Mouse (Mus musculus) heart, embryonic 14.5 days (tissue): ENCODE measurements around the gene Gbx1. TPM values are rescaled to one million over a fixed set of nuclear protein-coding genes. Genes with fewer than 3 reads are reported as not detected.
A peak's percentile ranks its signal among the peaks of the same experiment; 100 is the strongest.
"Not testable (repeated sequence)": the region's sequence is repeated elsewhere in the genome, so short reads cannot be mapped to it uniquely, and the experiment has no call there.

ENCODE experiments used
- ATAC-seq: fragments of 200-750 bp; cut with Nextera tagmentation; 2 replicates; pipeline ENCODE4 v1.8.0; 2017; ENCODE audit warnings: low read depth, moderate TSS enrichment; ENCODE audit not compliant: insufficient number of reproducible peaks, insufficient read depth, low FRiP score
- H3K27ac ChIP-seq, 2 experiments: fragments of 200-500 bp in 1 of 2; fragments of 300-500 bp in 1 of 2; sonication (generic) in 1 of 2; replicated peaks in 1 of 2; 2 replicates each; pipeline ENCODE4 v1.5.1; 2012 to 2014; ENCODE audit warnings: low read depth in 2 of 2, low read length in 2 of 2, control low read depth in 1 of 2, mild to moderate bottlenecking in 1 of 2, mixed read lengths in 1 of 2; ENCODE audit not compliant: control insufficient read depth in 1 of 2, insufficient read depth in 1 of 2
- H3K27me3 ChIP-seq: fragments of 300-500 bp; sonication (generic); 2 replicates; pipeline ENCODE4 v1.6.1; 2014; ENCODE audit warnings: mild to moderate bottlenecking, low read length, control low read depth; ENCODE audit not compliant: control insufficient read depth, insufficient read depth
- H3K36me3 ChIP-seq: fragments of 300-500 bp; sonication (generic); 2 replicates; pipeline ENCODE4 v1.6.1; 2014; ENCODE audit warnings: mild to moderate bottlenecking, control low read depth, low read length, mixed read lengths; ENCODE audit not compliant: control insufficient read depth, insufficient read depth
- H3K4me1 ChIP-seq, 2 experiments: fragments of 200-500 bp in 1 of 2; fragments of 300-500 bp in 1 of 2; sonication (generic) in 1 of 2; 2 replicates each; pipeline ENCODE4 v1.6.1; 2012 to 2014; ENCODE audit warnings: low read length in 2 of 2, control low read depth in 1 of 2, mixed read lengths in 1 of 2; ENCODE audit not compliant: control insufficient read depth in 2 of 2, insufficient read depth in 2 of 2
- H3K4me2 ChIP-seq: fragments of 300-500 bp; sonication (generic); 2 replicates; pipeline ENCODE4 v1.6.1; 2014; ENCODE audit warnings: mild to moderate bottlenecking, low read length
- H3K4me3 ChIP-seq, 2 experiments: fragments of 200-500 bp in 1 of 2; fragments of 300-500 bp in 1 of 2; sonication (generic) in 1 of 2; 2 replicates each; pipeline ENCODE4 v1.5.1; 2012 to 2014; ENCODE audit warnings: low read length in 2 of 2, mild to moderate bottlenecking in 2 of 2, control low read depth in 1 of 2, low read depth in 1 of 2, moderate library complexity in 1 of 2; ENCODE audit not compliant: control insufficient read depth in 1 of 2, insufficient read depth in 1 of 2
- H3K9ac ChIP-seq: fragments of 300-500 bp; sonication (generic); 2 replicates; pipeline ENCODE4 v1.6.1; 2014; ENCODE audit warnings: mild to moderate bottlenecking, low read length
- H3K9me3 ChIP-seq: fragments of 300-500 bp; sonication (generic); 2 replicates; pipeline ENCODE4 v1.6.1; 2016; ENCODE audit warnings: low read length, control low read depth; ENCODE audit not compliant: control insufficient read depth
- WGBS: fragments of 180-500 bp; shearing (Covaris S2); extraction: QIAGEN DNeasy Blood & Tissue Kit; methylation state at CpG from one replicate; pipeline ENCODE4 v1.1.7; 2014; 5-methylcytosine and 5-hydroxymethylcytosine counted together
- polyA plus RNA-seq: library from polyadenylated mRNA; unstranded; fragments of >200 nt; fragmentation: Nextera tagmentation; extraction: Ambion mirVana; gene quantifications from 2 replicates; pipeline ENCODE4 v1.2.1, GENCODE M21; 2014

Gbx1 gene
- polyA plus RNA-seq = 0.05 and 0.07 TPM in 2 replicates

GRCm38 (mm10) chr5:24526889-24527230 lies at the start of gene Gbx1:
Gbx1 (minus strand) TSS chr5:24527202.
- under 1% methylated on average over 31 of the region's 49 CpGs for WGBS
- ATAC-seq = 0 out of 2 replicates have a peak, but pooled peaks have one; percentile 9
- H3K27me3 ChIP-seq = peaks cover 95% of the 10 kb centered on the region
- H3K4me1 ChIP-seq = peaks cover 2 to 12% of the 10 kb centered on the region in 2 experiments; a peak in 3 of 4 replicates
- H3K27ac ChIP-seq = no peak within 1 kb of the TSS
- no peaks in the 10 kb centered on the region for H3K9me3 ChIP-seq
- H3K4me2 ChIP-seq = peak within 1 kb of the TSS; percentile 78
- H3K4me3 ChIP-seq = peak within 1 kb of the TSS; percentile 29 to 42; a peak in 3 of 4 replicates
- H3K9ac ChIP-seq = peak within 1 kb of the TSS; percentile 48; the same call in 1 of the 2 replicates
- no peaks in the 10 kb centered on the region for H3K36me3 ChIP-seq

GRCm38 (mm10) chr5:24576801-24577182 lies 49.8 kb upstream of the Gbx1 start:
- H3K36me3 ChIP-seq = peaks cover 39% of the 10 kb centered on the region
- H3K4me2 ChIP-seq = peak overlapping the region; percentile 74
- under 1% methylated on average over 32 of the region's 32 CpGs for WGBS
- H3K9me3 ChIP-seq = no peaks in the 10 kb centered on the region
- H3K4me3 ChIP-seq = peak overlapping the region; percentile 69 to 92
- H3K9ac ChIP-seq = peak overlapping the region; percentile 81
- no peaks in the 10 kb centered on the region for H3K27me3 ChIP-seq
- H3K4me1 ChIP-seq = peaks cover 8 to 14% of the 10 kb centered on the region in 2 experiments
- peak overlapping the region; percentile 2 to 72; a peak in 3 of 4 replicates for H3K27ac ChIP-seq
- peak; percentile 4; the same call in 1 of the 2 replicates for ATAC-seq

- 87% methylated on average over 1 of the region's 1 CpGs for WGBS
- Histone ChIP-seq H3K27ac (no peak overlapping the region), H3K9me3 (no peaks in the 10 kb centered on the region), H3K4me3 (no peak overlapping the region), H3K9ac (peak overlapping the region; percentile 81; the same call in 1 of the 2 replicates), H3K27me3 (no peaks in the 10 kb centered on the region), H3K4me2 (peak overlapping the region; percentile 74), H3K4me1 (peaks cover 8 to 14% of the 10 kb centered on the region in 2 experiments), H3K36me3 (peaks cover 47% of the 10 kb centered on the region)
- no peak for ATAC-seq
Measured at GRCm38 (mm10) chr5:24575948-24576347, 48.9 kb upstream of the Gbx1 start.

- no peak within 1 kb of the TSS for H3K4me2 ChIP-seq
- no peaks in the 10 kb centered on the region for H3K4me1 ChIP-seq
- WGBS = 70% methylated on average over 2 of the region's 2 CpGs
- H3K27ac ChIP-seq = no peak within 1 kb of the TSS
- H3K36me3 ChIP-seq = no peaks in the 10 kb centered on the region
- H3K27me3 ChIP-seq = peaks cover 5% of the 10 kb centered on the region
- no peak within 1 kb of the TSS for H3K9ac ChIP-seq
- no peaks in the 10 kb centered on the region for H3K9me3 ChIP-seq
- ATAC-seq = no peak
- H3K4me3 ChIP-seq = no peak within 1 kb of the TSS
Measured at GRCm38 (mm10) chr5:24556709-24557108, 29.7 kb upstream of the Gbx1 start, which contains the start of gene 4931409K22Rik. 4931409K22Rik (minus strand) TSS chr5:24556809.

- Histone ChIP-seq H3K4me1 (peaks cover 8 to 12% of the 10 kb centered on the region in 2 experiments), H3K27me3 (peaks cover 10% of the 10 kb centered on the region)
- not testable (repeated sequence) for ATAC-seq, H3K4me3 ChIP-seq, H3K9ac ChIP-seq, H3K27ac ChIP-seq, H3K4me2 ChIP-seq, H3K36me3 ChIP-seq, H3K9me3 ChIP-seq
- WGBS = 95% methylated on average over 7 of the region's 7 CpGs
Measured at GRCm38 (mm10) chr5:24555335-24555734, 28.3 kb upstream of the Gbx1 start.

GRCm38 (mm10) chr5:24553621-24554244 lies 26.7 kb upstream of the Gbx1 start:
- Histone ChIP-seq H3K4me1 (peaks cover 8 to 12% of the 10 kb centered on the region in 2 experiments), H3K4me2 (no peak overlapping the region), H3K9me3 (no peaks in the 10 kb centered on the region), H3K27ac (no peak overlapping the region), H3K9ac (no peak overlapping the region), H3K4me3 (no peak overlapping the region), H3K36me3 (no peaks in the 10 kb centered on the region), H3K27me3 (peaks cover 14% of the 10 kb centered on the region)
- no peak for ATAC-seq
- 52% methylated on average over 5 of the region's 5 CpGs for WGBS

- no peak; the same call in 1 of the 2 replicates for ATAC-seq
- Histone ChIP-seq H3K9me3 (no peaks in the 10 kb centered on the region), H3K4me3 (0 out of 4 replicates have a peak overlapping the region, but pooled peaks of 1 of the 2 experiments have one; percentile 1), H3K27me3 (peaks cover 14% of the 10 kb centered on the region), H3K27ac (no peak overlapping the region), H3K36me3 (no peaks in the 10 kb centered on the region), H3K4me1 (peaks cover 8 to 12% of the 10 kb centered on the region in 2 experiments), H3K9ac (no peak overlapping the region; the same call in 1 of the 2 replicates), H3K4me2 (peak overlapping the region; percentile 36)
- WGBS = 58% methylated on average over 2 of the region's 2 CpGs
Measured at GRCm38 (mm10) chr5:24551317-24551688, 24.3 kb upstream of the Gbx1 start.
